Mouse (Mus musculus) spleen, adult 2 months (tissue): ENCODE results near the gene Gramd4.

Source experiments
- CTCF ChIP-seq: fragments of 200-500 bp; IDR thresholded peaks from 2 replicates; pipeline ENCODE4 v1.5.1; 2011; ENCODE audit warnings: mild to moderate bottlenecking, inconsistent platforms; ENCODE audit not compliant: insufficient read depth, insufficient read length, insufficient replicate concordance; ENCODE audit errors: extremely low read depth
- POLR2A ChIP-seq: fragments of 200-500 bp; IDR thresholded peaks from 2 replicates; pipeline ENCODE4 v1.6.1; 2011; ENCODE audit warnings: low read depth, low read length, inconsistent platforms

DNA sequence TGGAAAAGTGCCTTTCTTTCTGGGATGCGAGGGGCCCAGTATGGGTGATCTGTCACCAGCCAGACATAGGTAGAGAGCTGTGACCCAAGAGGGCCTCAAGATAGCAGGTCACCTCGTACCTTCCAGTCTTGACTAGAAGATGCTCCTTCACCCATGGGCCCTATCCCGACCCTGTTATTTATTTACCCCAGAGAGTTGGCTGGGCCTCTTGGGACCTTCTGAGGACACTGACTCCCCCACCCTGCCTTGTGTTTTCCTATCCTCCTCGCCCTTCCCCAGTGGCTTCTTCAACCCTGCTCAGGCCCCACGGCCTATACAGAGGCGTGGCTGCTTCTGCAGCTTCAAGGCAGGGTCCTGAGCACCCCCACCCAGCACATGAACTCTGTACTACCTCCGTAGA, 61.7 kb downstream of the Gramd4 start:
- TF ChIP-seq CTCF, result no peak
- TF ChIP-seq POLR2A, result no peak
